Mouse (Mus musculus): Measurements from ENCODE around the gene Hp1bp3. TPM values are rescaled to one million over a fixed set of nuclear protein-coding genes. Genes with fewer than 3 reads are reported as not detected.

Gene Hp1bp3
- polyA plus RNA-seq, 2 experiments, result 34.7 to 36.1 TPM

DNA sequence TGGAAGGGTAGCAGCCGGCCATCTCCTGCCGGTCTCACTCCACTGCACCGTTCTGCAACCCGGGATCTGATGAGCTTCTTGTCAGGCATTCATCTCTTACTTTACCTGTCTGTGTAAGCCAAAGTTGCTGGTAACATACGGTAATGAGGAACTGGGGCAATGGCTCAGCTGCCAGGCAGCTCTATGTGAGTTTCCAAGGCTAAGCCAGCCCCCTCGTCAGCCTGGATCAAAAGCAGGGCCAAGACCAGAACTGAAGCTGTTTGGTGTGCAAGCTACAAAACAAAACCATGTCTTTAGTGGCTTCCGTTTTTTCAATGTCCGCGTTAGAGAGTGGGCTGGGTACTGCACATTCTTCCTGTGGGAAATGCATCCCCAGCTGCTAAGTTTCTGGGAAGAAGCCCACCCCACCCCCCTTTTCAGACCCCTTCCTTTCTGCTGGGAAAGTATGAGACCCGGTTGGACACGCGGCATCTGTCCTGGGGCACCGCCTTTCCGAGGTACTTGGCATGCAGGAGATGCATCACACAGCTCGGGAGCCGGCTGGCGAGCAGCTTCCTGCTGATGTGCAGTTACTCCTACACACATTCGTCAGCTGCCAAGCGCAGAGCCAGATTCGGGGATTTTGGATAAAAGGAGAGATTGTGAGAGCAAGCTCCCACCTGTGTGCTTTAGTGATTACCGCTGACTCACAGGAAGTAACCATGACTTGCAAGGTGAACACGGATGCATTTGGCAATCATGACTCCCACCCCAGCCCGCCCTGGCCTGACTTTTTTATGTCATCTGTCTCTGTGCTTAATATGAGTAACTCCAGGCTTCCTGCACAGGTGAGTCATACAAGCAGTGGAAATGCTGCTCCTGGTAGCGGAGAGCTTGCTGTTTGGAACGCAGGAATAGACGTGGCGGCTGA is 30.9 kb downstream of the Hp1bp3 start:
- peaks cover 43% of the 10 kb centered on the region for H3K36me3 ChIP-seq (replicated peaks; ENCODE audit: control insufficient read depth, insufficient read depth, low read depth)
- H3K9me3 ChIP-seq (ENCODE audit: control insufficient read depth, low read length), result no peaks in the 10 kb centered on the region
- no peak overlapping the region for H3K4me3 ChIP-seq (ENCODE audit: insufficient read depth in 1 of 2, low read depth in 2 of 2, low read length in 2 of 2)
- no peak overlapping the region for H3K4me2 ChIP-seq (ENCODE audit: low read depth)
- no peaks in the 10 kb centered on the region for H3K4me1 ChIP-seq (replicated peaks; ENCODE audit: control insufficient read depth in 2 of 2, insufficient read depth in 2 of 2, low read length in 1 of 2)
- WGBS (ENCODE audit: insufficient replicate concordance), result 74% methylated on average over 27 of the region's 27 CpGs
- no peak for DNase-seq (ENCODE audit: low read depth in 3 of 3, low spot score in 3 of 3)
- H3K27ac ChIP-seq, result no peak overlapping the region
- ATAC-seq (ENCODE audit: insufficient read depth), result no peak
- H3K9ac ChIP-seq (replicated peaks), result no peak overlapping the region
- peaks cover 28% of the 10 kb centered on the region for H3K27me3 ChIP-seq (ENCODE audit: control insufficient read depth, insufficient read depth, low read length)
- TF ChIP-seq EP300 (IDR thresholded peaks at IDR 0.05; ENCODE audit: low read depth) (no peak), CTCF (IDR thresholded peaks at IDR 0.05; ENCODE audit: low read depth) (no peak)

DNA sequence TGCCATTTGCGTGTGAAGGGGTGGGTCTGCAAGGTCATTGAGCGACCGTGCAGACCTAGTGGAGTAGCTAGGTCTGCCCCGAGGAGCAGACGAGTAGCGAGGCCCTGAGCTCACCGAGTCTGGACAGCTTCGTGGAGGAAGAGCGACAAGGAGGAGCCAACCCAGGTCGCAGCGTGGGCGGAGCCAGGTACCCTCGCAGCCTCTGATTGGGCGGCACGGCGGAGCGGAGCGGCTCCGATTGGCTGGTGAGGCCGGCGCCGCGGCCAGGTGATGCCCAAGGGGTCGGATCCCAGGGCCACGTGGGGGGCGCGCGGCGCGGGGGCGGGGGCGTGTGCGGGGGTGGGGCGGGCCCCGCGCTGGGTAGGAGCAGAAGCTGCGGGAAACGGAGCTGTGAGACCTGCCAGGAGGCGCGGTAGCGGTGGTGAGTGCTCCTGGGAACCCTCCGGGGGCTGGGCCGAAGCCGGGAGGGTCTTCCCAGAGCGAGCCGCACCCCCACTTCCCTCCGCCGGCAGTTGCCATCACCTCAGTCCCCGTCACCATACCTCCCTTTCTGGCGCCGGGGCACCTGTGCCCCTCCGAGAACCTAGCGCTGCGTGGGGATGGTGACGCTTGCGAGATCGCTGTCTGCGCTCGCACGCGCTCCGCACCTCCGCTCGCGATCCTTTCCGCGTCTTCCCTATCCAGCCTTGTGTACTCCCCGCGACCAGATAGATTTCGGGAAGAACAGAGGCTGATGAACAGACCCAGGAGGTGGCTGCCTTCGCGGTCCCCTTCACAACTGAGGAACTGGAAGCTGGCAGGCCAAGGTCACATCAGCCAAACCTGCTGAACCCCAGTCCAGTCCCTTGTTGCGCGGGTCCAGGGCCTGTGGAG is 34.2 kb downstream of the Hp1bp3 start, which contains the start of the genes Sh2d5 and Kif17:
Gene Sh2d5, plus strand, starts transcription at position 316 of the 873 bp plus-strand sequence.
Gene Kif17, plus strand, starts transcription at position 348 of the 873 bp plus-strand sequence.
- peak; percentile 85 for ATAC-seq (ENCODE audit: insufficient read depth)
- WGBS (ENCODE audit: insufficient replicate concordance), result 1% methylated on average over 58 of the region's 74 CpGs
- Histone ChIP-seq H3K27me3 (ENCODE audit: control insufficient read depth, insufficient read depth, low read length) (peaks cover 31% of the 10 kb centered on the region), H3K27ac (no peak within 1 kb of the TSS), H3K4me2 (ENCODE audit: low read depth) (peak within 1 kb of the TSS; percentile 59), H3K4me3 (ENCODE audit: insufficient read depth in 1 of 2, low read depth in 2 of 2, low read length in 2 of 2) (peak within 1 kb of the TSS; percentile 43 to 51), H3K9me3 (ENCODE audit: control insufficient read depth, low read length) (no peaks in the 10 kb centered on the region), H3K36me3 (replicated peaks; ENCODE audit: control insufficient read depth, insufficient read depth, low read depth) (peaks cover 13% of the 10 kb centered on the region), H3K4me1 (replicated peaks; ENCODE audit: control insufficient read depth in 2 of 2, insufficient read depth in 2 of 2, low read length in 1 of 2) (no peaks in the 10 kb centered on the region), H3K9ac (replicated peaks) (no peak within 1 kb of the TSS; the same call in 1 of the 2 replicates)
- peak; percentile 39 to 61 (median 45) for DNase-seq (ENCODE audit: low read depth in 3 of 3, low spot score in 3 of 3)
- TF ChIP-seq CTCF (IDR thresholded peaks at IDR 0.05; ENCODE audit: low read depth) (no peak), EP300 (IDR thresholded peaks at IDR 0.05; ENCODE audit: low read depth) (no peak)

DNA sequence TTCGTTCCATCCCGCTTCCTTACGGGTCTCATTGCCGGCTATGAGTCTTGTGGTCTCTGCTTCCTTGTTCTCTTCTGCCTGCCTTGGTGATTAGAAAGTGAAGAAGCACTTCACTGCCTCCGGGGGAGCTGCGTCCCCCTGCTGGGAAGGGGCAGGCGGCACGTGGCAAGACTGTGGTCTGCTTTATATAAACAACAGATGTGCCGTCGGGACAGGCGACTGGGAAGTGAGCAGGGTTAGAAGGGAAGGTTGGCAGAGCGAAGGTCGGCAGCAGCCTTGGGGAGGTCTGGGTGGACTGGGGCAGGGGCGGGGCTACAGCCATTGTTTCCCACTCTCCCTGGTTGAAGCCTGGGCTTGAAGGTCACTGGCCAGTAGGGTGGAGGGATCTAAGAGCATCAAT is 35.7 kb downstream of the Hp1bp3 start:
- Histone ChIP-seq H3K9ac (replicated peaks) (no peak overlapping the region), H3K27ac (no peak overlapping the region), H3K27me3 (ENCODE audit: control insufficient read depth, insufficient read depth, low read length) (peaks cover 31% of the 10 kb centered on the region), H3K4me1 (replicated peaks; ENCODE audit: control insufficient read depth in 2 of 2, insufficient read depth in 2 of 2, low read length in 1 of 2) (no peaks in the 10 kb centered on the region), H3K4me2 (ENCODE audit: low read depth) (peak overlapping the region; percentile 43), H3K9me3 (ENCODE audit: control insufficient read depth, low read length) (no peaks in the 10 kb centered on the region), H3K36me3 (replicated peaks; ENCODE audit: control insufficient read depth, insufficient read depth, low read depth) (no peaks in the 10 kb centered on the region; the same call in 1 of the 2 replicates), H3K4me3 (ENCODE audit: insufficient read depth in 1 of 2, low read depth in 2 of 2, low read length in 2 of 2) (peak overlapping the region in 1 of 2 experiments; percentile 21; a peak in 1 of 4 replicates)
- DNase-seq (ENCODE audit: low read depth in 3 of 3, low spot score in 3 of 3) (no peak), ATAC-seq (ENCODE audit: insufficient read depth) (no peak)
- WGBS (ENCODE audit: insufficient replicate concordance), result under 1% methylated on average over 14 of the region's 14 CpGs
- TF ChIP-seq EP300 (IDR thresholded peaks at IDR 0.05; ENCODE audit: low read depth) (no peak), CTCF (IDR thresholded peaks at IDR 0.05; ENCODE audit: low read depth) (peak; percentile 34)

DNA sequence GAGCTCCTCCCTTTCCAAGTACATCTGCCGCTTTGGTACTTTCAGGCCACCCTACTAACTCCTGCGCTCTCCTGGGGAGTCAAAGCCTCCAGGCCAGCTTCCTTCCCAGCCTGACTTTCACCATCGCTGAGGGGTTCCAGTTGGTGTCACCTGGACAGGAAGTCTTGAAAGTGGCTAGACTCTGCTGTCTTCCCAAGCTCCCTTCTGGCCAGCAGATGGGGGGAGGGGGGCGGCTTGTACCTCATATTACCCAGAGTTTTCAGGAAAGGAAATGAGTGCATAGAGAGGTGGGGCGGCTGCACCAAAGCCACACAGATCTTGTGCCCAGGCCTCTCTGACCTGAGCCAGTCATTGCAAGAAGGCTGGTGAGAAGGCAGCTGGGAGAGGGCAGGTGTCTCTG is 36.1 kb downstream of the Hp1bp3 start:
- Histone ChIP-seq H3K9me3 (ENCODE audit: control insufficient read depth, low read length) (no peaks in the 10 kb centered on the region), H3K27ac (no peak overlapping the region), H3K4me1 (replicated peaks; ENCODE audit: control insufficient read depth in 2 of 2, insufficient read depth in 2 of 2, low read length in 1 of 2) (no peaks in the 10 kb centered on the region), H3K36me3 (replicated peaks; ENCODE audit: control insufficient read depth, insufficient read depth, low read depth) (no peaks in the 10 kb centered on the region; the same call in 1 of the 2 replicates), H3K4me2 (ENCODE audit: low read depth) (peak overlapping the region; percentile 43; the same call in 1 of the 2 replicates), H3K9ac (replicated peaks) (no peak overlapping the region), H3K27me3 (ENCODE audit: control insufficient read depth, insufficient read depth, low read length) (peaks cover 31% of the 10 kb centered on the region), H3K4me3 (ENCODE audit: insufficient read depth in 1 of 2, low read depth in 2 of 2, low read length in 2 of 2) (no peak overlapping the region)
- ATAC-seq (ENCODE audit: insufficient read depth) (no peak), DNase-seq (ENCODE audit: low read depth in 3 of 3, low spot score in 3 of 3) (no peak)
- 18% methylated on average over 5 of the region's 5 CpGs for WGBS (ENCODE audit: insufficient replicate concordance)
- TF ChIP-seq CTCF (IDR thresholded peaks at IDR 0.05; ENCODE audit: low read depth) (no peak), EP300 (IDR thresholded peaks at IDR 0.05; ENCODE audit: low read depth) (no peak)

Measured in liver, embryonic 14.5 days (tissue).